ENCODE assay signal across 22 mouse cellular contexts in genomic region chr12:24866645-24867044, GRCm38 (mm10). TPM values are rescaled to one million over a fixed set of nuclear protein-coding genes. Genes with fewer than 3 reads are reported as not detected.
A peak's percentile ranks its signal among the peaks of the same experiment; 100 is the strongest.
DNase-seq lines count a peak whose midpoint lies in the region; ATAC-seq and TF ChIP-seq lines count a peak whose summit lies in the region.
"Had no signal": no experiment of that assay in that cellular context is flagged by ENCODE, and none has a peak within 500 bp of the region (broad histone marks: within the 10 kb centered on the region; RNA-seq: fewer than 3 reads in every experiment).

No protein-coding gene starts in this region.

- H3K36me3 ChIP-seq in heart, embryonic 15.5 days: no peaks in the 10 kb centered on the region
- no peaks in the 10 kb centered on the region for H3K36me3 ChIP-seq in lung, embryonic 15.5 days
- no peaks in the 10 kb centered on the region for H3K36me3 ChIP-seq in stomach, embryonic 16.5 days (ENCODE audit: control insufficient read depth, insufficient read depth, low read length)
- H3K36me3 ChIP-seq: embryonic facial prominence, embryonic 15.5 days; heart, embryonic 12.5 days; hindbrain, embryonic 12.5 days; midbrain, embryonic 13.5 days; neural tube, embryonic 12.5 days had no signal

- H3K27me3 ChIP-seq in heart, embryonic 15.5 days: no peaks in the 10 kb centered on the region
- no peaks in the 10 kb centered on the region for H3K27me3 ChIP-seq in lung, embryonic 15.5 days
- no peaks in the 10 kb centered on the region for H3K27me3 ChIP-seq in stomach, embryonic 16.5 days (ENCODE audit: control insufficient read depth, insufficient read depth, low read length)
- H3K27me3 ChIP-seq: embryonic facial prominence, embryonic 15.5 days; heart, embryonic 12.5 days; hindbrain, embryonic 12.5 days; midbrain, embryonic 13.5 days; neural tube, embryonic 12.5 days had no signal

- no peaks in the 10 kb centered on the region for H3K9me3 ChIP-seq in heart, embryonic 15.5 days (replicated peaks)
- H3K9me3 ChIP-seq in lung, embryonic 15.5 days: no peaks in the 10 kb centered on the region
- H3K9me3 ChIP-seq in stomach, embryonic 16.5 days (replicated peaks; ENCODE audit: control insufficient read depth, low read length): no peaks in the 10 kb centered on the region
- H3K9me3 ChIP-seq: embryonic facial prominence, embryonic 15.5 days; heart, embryonic 12.5 days; hindbrain, embryonic 12.5 days; midbrain, embryonic 13.5 days; neural tube, embryonic 12.5 days had no signal

- no peak for DNase-seq in heart, postnatal 4 days
- no peak for DNase-seq in lung, adult 2 months
- no peak for DNase-seq in lung, postnatal 4 days
- DNase-seq: adrenal gland, postnatal 25 days; cerebellum, adult 11-12 months; cerebellum, postnatal 14 days; embryo, embryonic 11 days; layer of hippocampus, postnatal 36 days; right cerebral cortex, postnatal 4 days; thymus, postnatal 25 days had no signal

- 63% methylated on average over 6 of the region's 6 CpGs for WGBS in heart, embryonic 15.5 days
- 58% methylated on average over 6 of the region's 6 CpGs for WGBS in lung, adult 2 months
- WGBS in lung, embryonic 15.5 days: 51% methylated on average over 6 of the region's 6 CpGs
- 60% methylated on average over 6 of the region's 6 CpGs for WGBS in stomach, embryonic 16.5 days

- no peak overlapping the region for H3K9ac ChIP-seq in heart, embryonic 15.5 days
- no peak overlapping the region for H3K9ac ChIP-seq in lung, embryonic 15.5 days
- H3K9ac ChIP-seq in stomach, embryonic 16.5 days (ENCODE audit: low read length): no peak overlapping the region
- H3K9ac ChIP-seq: embryonic facial prominence, embryonic 15.5 days; heart, embryonic 12.5 days; hindbrain, embryonic 12.5 days; midbrain, embryonic 13.5 days; neural tube, embryonic 12.5 days had no signal

- TF ChIP-seq CTCF in lung, adult 2 months (IDR thresholded peaks at IDR 0.05; ENCODE audit: insufficient read depth, low read length): 0 out of 2 replicates have a peak, but pooled peaks have one; percentile 4

- no peak for TF ChIP-seq POLR2A in lung, adult 2 months (IDR thresholded peaks at IDR 0.05; ENCODE audit: borderline replicate concordance, extremely low read depth, low read depth, low read length)

- no peak overlapping the region for H3K4me2 ChIP-seq in heart, embryonic 15.5 days
- no peak overlapping the region for H3K4me2 ChIP-seq in lung, embryonic 15.5 days
- H3K4me2 ChIP-seq in stomach, embryonic 16.5 days (ENCODE audit: low read depth, low read length): no peak overlapping the region
- H3K4me2 ChIP-seq: embryonic facial prominence, embryonic 15.5 days; heart, embryonic 12.5 days; hindbrain, embryonic 12.5 days; midbrain, embryonic 13.5 days; neural tube, embryonic 12.5 days had no signal

- ATAC-seq in heart, embryonic 15.5 days (replicated peaks; ENCODE audit: insufficient number of reproducible peaks, insufficient read depth, low FRiP score, low read depth): 0 out of 2 replicates have a peak, but pooled peaks have one; percentile 27
- ATAC-seq in lung, embryonic 15.5 days (ENCODE audit: borderline replicate concordance, extremely low read depth, low FRiP score, low TSS enrichment): peak; percentile 50; the same call in 1 of the 2 replicates
- ATAC-seq in stomach, embryonic 16.5 days (ENCODE audit: insufficient read depth, low FRiP score): peak; percentile 88
- no peak for ATAC-seq in megakaryocyte, adult 5-6 weeks (ENCODE audit: poor library complexity, severe bottlenecking)
- no peak for ATAC-seq in activated CD4-positive, CD25-positive, alpha-beta regulatory T cell, adult 4 months
- ATAC-seq: forebrain, embryonic 16.5 days; midbrain, embryonic 13.5 days had no signal

- H3K4me3 ChIP-seq in heart, embryonic 15.5 days: no peak overlapping the region
- H3K4me3 ChIP-seq in lung, adult 2 months (replicated peaks; ENCODE audit: extremely low read depth, low read depth, low read length): no peak overlapping the region
- no peak overlapping the region for H3K4me3 ChIP-seq in lung, embryonic 15.5 days
- no peak overlapping the region for H3K4me3 ChIP-seq in stomach, embryonic 16.5 days (replicated peaks; ENCODE audit: low read length)
- H3K4me3 ChIP-seq: embryonic facial prominence, embryonic 15.5 days; heart, embryonic 12.5 days; hindbrain, embryonic 12.5 days; midbrain, embryonic 13.5 days; neural tube, embryonic 12.5 days had no signal

- peak overlapping the region; percentile 11; the same call in 1 of the 2 replicates for H3K27ac ChIP-seq in heart, embryonic 15.5 days
- peak overlapping the region; percentile 24; the same call in 1 of the 2 replicates for H3K27ac ChIP-seq in lung, embryonic 15.5 days
- peak overlapping the region; percentile 53 for H3K27ac ChIP-seq in stomach, embryonic 16.5 days (ENCODE audit: low read length)
- H3K27ac ChIP-seq: embryonic facial prominence, embryonic 15.5 days; hindbrain, embryonic 12.5 days; midbrain, embryonic 13.5 days; neural tube, embryonic 12.5 days had no signal

- H3K4me1 ChIP-seq in heart, embryonic 15.5 days (replicated peaks): peaks cover 18% of the 10 kb centered on the region
- peaks cover 3% of the 10 kb centered on the region; the same call in 1 of the 2 replicates for H3K4me1 ChIP-seq in lung, adult 2 months (ENCODE audit: control insufficient read depth, insufficient read depth, low read length)
- H3K4me1 ChIP-seq in lung, embryonic 15.5 days: peaks cover 42% of the 10 kb centered on the region
- H3K4me1 ChIP-seq in stomach, embryonic 16.5 days (ENCODE audit: control insufficient read depth, insufficient read depth, low read length): peaks cover 24% of the 10 kb centered on the region

RNA-seq across cellular contexts. Expression of gene Mboat2, which starts 36.0 kb away (rescaled TPM):
- 26.0 and 29.0 TPM in 2 replicates for polyA plus RNA-seq in heart, embryonic 15.5 days (2015; fragmentation: Nextera tagmentation; extraction: Ambion mirVana)
- 10 to 100 TPM; 17.5 to 19.9 TPM for total RNA-seq in heart, postnatal 4 days (2021)
- 3.0 and 4.0 TPM in 2 replicates for polyA plus RNA-seq in lung, adult 2 months (2012; rRNA removed)
- polyA plus RNA-seq in lung, embryonic 15.5 days (2015; fragmentation: Nextera tagmentation; extraction: Ambion mirVana): 41.0 and 42.5 TPM in 2 replicates
- polyA plus RNA-seq in stomach, embryonic 16.5 days (2015; fragmentation: Nextera tagmentation; extraction: Ambion mirVana): 47.3 and 51.8 TPM in 2 replicates
- 0.18 and 1.2 TPM in 2 replicates for total RNA-seq in megakaryocyte, adult 5-6 weeks (2015)
- 1.1 and 1.4 TPM in 2 replicates for total RNA-seq in megakaryocyte, adult 5-6 weeks (2017)
- polyA plus RNA-seq in activated CD4-positive, CD25-positive, alpha-beta regulatory T cell, adult 4 months (2017; shearing (Covaris generic)): under 1 TPM in 1 of 2 experiments, not detected in 1; 0.27 TPM
- polyA plus RNA-seq: liver, adult 2 months had no signal

Comparison
In these comparisons a context has a peak if more than half of its experiments do, and no peak if none do; other contexts are left out.
1. ATAC-seq: peak in heart, embryonic 15.5 days (single experiment), lung, embryonic 15.5 days (single experiment) and stomach, embryonic 16.5 days (single experiment); none in megakaryocyte, adult 5-6 weeks (single experiment) and activated CD4-positive, CD25-positive, alpha-beta regulatory T cell, adult 4 months (single experiment).
2. Peak in every context shown above with its lines, with median percentiles within 50 percentile points of each other: H3K27ac ChIP-seq.